Mouse (Mus musculus) hindbrain, embryonic 13.5 days (tissue): ENCODE results near the gene Dip2c. TPM values are rescaled to one million over a fixed set of nuclear protein-coding genes. Genes with fewer than 3 reads are reported as not detected.

Experiments
- polyA plus RNA-seq: library from polyadenylated mRNA; unstranded; fragments of >200 nt; fragmentation: Nextera tagmentation; extraction: Ambion mirVana; gene quantifications from 2 replicates; pipeline ENCODE4 v1.2.1, GENCODE M21; 2015

Gene Dip2c
- polyA plus RNA-seq, 1 experiment from 2014 or later: 10.2 TPM

Other genes starting within 250 kb of the Dip2c start
- gene Larp4b, start 182.6 kb upstream of the Dip2c start, polyA plus RNA-seq: 33.4 and 33.6 TPM in 2 replicates